Mouse (Mus musculus): ENCODE results near the gene Zc3h7a.

The Zc3h7a gene

GRCm38 (mm10) chr16:11143706-11144483 is 32.3 kb downstream of the Zc3h7a start:
- DNase-seq (ENCODE audit: low spot score): peak; percentile 100

- peak; percentile 99 for DNase-seq (ENCODE audit: low spot score)
These were observed 41.5 kb downstream of the Zc3h7a start, which contains the start of gene Txndc11 for GRCm38 (mm10) chr16:11134348-11135344. Gene Txndc11 (minus strand): TSS chr16:11134650.

- no peak for DNase-seq (ENCODE audit: low spot score)
These were observed 42.5 kb downstream of the Zc3h7a start for GRCm38 (mm10) chr16:11133476-11134347.

GRCm38 (mm10) chr16:11132839-11133238 is 43.4 kb downstream of the Zc3h7a start:
- no peak for DNase-seq (ENCODE audit: low spot score)

GRCm38 (mm10) chr16:11128301-11128700 is 47.9 kb downstream of the Zc3h7a start:
- no peak for DNase-seq (ENCODE audit: low spot score)

GRCm38 (mm10) chr16:11125371-11125770 is 50.8 kb downstream of the Zc3h7a start:
- DNase-seq (ENCODE audit: low spot score): no peak

GRCm38 (mm10) chr16:11124110-11124509 is 52.1 kb downstream of the Zc3h7a start:
- no peak for DNase-seq (ENCODE audit: low spot score)

GRCm38 (mm10) chr16:11122625-11123024 is 53.6 kb downstream of the Zc3h7a start:
- DNase-seq (ENCODE audit: low spot score): no peak

- DNase-seq (ENCODE audit: low spot score): peak; percentile 44
These were observed 66.9 kb downstream of the Zc3h7a start for GRCm38 (mm10) chr16:11109198-11109740.

- DNase-seq (ENCODE audit: low spot score): no peak
These were observed 71.3 kb downstream of the Zc3h7a start for GRCm38 (mm10) chr16:11104905-11105304.

GRCm38 (mm10) chr16:11097301-11097700 is 78.9 kb downstream of the Zc3h7a start:
- no peak for DNase-seq (ENCODE audit: low spot score)

- no peak for DNase-seq (ENCODE audit: low spot score)
These were observed 82.3 kb downstream of the Zc3h7a start for GRCm38 (mm10) chr16:11093717-11094386.

- DNase-seq (ENCODE audit: low spot score): peak; percentile 58
These were observed 83.7 kb downstream of the Zc3h7a start for GRCm38 (mm10) chr16:11092523-11092922.

- no peak for DNase-seq (ENCODE audit: low spot score)
These were observed 84.1 kb downstream of the Zc3h7a start for GRCm38 (mm10) chr16:11092061-11092460.

- no peak for DNase-seq (ENCODE audit: low spot score)
These were observed 85.2 kb downstream of the Zc3h7a start for GRCm38 (mm10) chr16:11090836-11091570.

GRCm38 (mm10) chr16:11086856-11087588 is 89.2 kb downstream of the Zc3h7a start:
- no peak for DNase-seq (ENCODE audit: low spot score)
